In genomic region chr11:84264490-84264889, GRCm38 (mm10) we compare ENCODE assay signal across 10 mouse cellular contexts.
A peak's percentile ranks its signal among the peaks of the same experiment; 100 is the strongest.
DNase-seq lines count a peak whose midpoint lies in the region; ATAC-seq and TF ChIP-seq lines count a peak whose summit lies in the region.
"Had no signal": no experiment of that assay in that cellular context is flagged by ENCODE, and none has a peak within 500 bp of the region (broad histone marks: within the 10 kb centered on the region; RNA-seq: fewer than 3 reads in every experiment).

No protein-coding gene starts in this region.

- TF ChIP-seq POLR2A in heart, adult 2 months (IDR thresholded peaks at IDR 0.05; ENCODE audit: insufficient read depth, low read depth, low read length), result no peak

- TF ChIP-seq CTCF in heart, adult 2 months (IDR thresholded peaks at IDR 0.05), result peak; percentile 80
- TF ChIP-seq CTCF in liver, postnatal 0 days (IDR thresholded peaks at IDR 0.05; ENCODE audit: low read depth), result peak; percentile 61

- H3K9ac ChIP-seq in heart, adult 2 months (ENCODE audit: low read depth, low read length), result no peak overlapping the region
- H3K9ac ChIP-seq in liver, postnatal 0 days (replicated peaks), result no peak overlapping the region
- H3K9ac ChIP-seq in liver, embryonic 12.5 days, result no peak overlapping the region

- ATAC-seq in liver, postnatal 0 days, result no peak
- no peak for ATAC-seq in liver, embryonic 12.5 days
- 0 out of 2 replicates have a peak, but pooled peaks have one; percentile 37 for ATAC-seq in megakaryocyte progenitor cell, adult 5-6 weeks (replicated peaks; ENCODE audit: poor library complexity)
- no peak for ATAC-seq in megakaryocyte-erythroid progenitor cell, adult 5-6 weeks (replicated peaks; ENCODE audit: low FRiP score, low TSS enrichment, poor library complexity, severe bottlenecking)
- ATAC-seq: inflammation-experienced regulatory T-cells, adult 6 months had no signal

- no peaks in the 10 kb centered on the region for H3K9me3 ChIP-seq in liver, postnatal 0 days (ENCODE audit: low read length)
- H3K9me3 ChIP-seq in liver, embryonic 12.5 days (replicated peaks), result no peaks in the 10 kb centered on the region
- 0 out of 2 replicates have a peak, but pooled peaks cover 2% of the 10 kb centered on the region for H3K9me3 ChIP-seq in hindbrain, embryonic 10.5 days

- no peak for DNase-seq in heart, adult 2 months
- no peak for DNase-seq in heart, adult 11 months
- no peak for DNase-seq in liver, postnatal 0 days
- peak; percentile 68 for DNase-seq in NIH3T3 (ENCODE audit: low read depth)
- no peak for DNase-seq in hindbrain, embryonic 10.5 days (ENCODE audit: low spot score)
- DNase-seq: thymus, adult 2 months had no signal

- intact Hi-C loops in heart, adult 2 months (cut with DNase I), result loop anchor here (5.0 kb wide), 1 partner anchor 533 kb away; no protein-coding TSS in a partner anchor

- H3K27me3 ChIP-seq in heart, adult 2 months (ENCODE audit: control insufficient read depth, insufficient read depth, low read length), result no peaks in the 10 kb centered on the region
- H3K27me3 ChIP-seq in liver, postnatal 0 days (ENCODE audit: insufficient read depth, low read length), result no peaks in the 10 kb centered on the region
- no peaks in the 10 kb centered on the region for H3K27me3 ChIP-seq in liver, embryonic 12.5 days (replicated peaks)
- H3K27me3 ChIP-seq in hindbrain, embryonic 10.5 days (ENCODE audit: insufficient read depth, poor library complexity, severe bottlenecking), result no peaks in the 10 kb centered on the region

- no peak for TF ChIP-seq EP300 in heart, adult 2 months (IDR thresholded peaks at IDR 0.05; ENCODE audit: insufficient read depth, low read depth, low read length)
- no peak for TF ChIP-seq EP300 in liver, postnatal 0 days (IDR thresholded peaks at IDR 0.05; ENCODE audit: low read depth)

- H3K27ac ChIP-seq in heart, adult 2 months, result no peak overlapping the region
- no peak overlapping the region for H3K27ac ChIP-seq in liver, postnatal 0 days (ENCODE audit: low read depth)
- no peak overlapping the region for H3K27ac ChIP-seq in liver, embryonic 12.5 days
- no peak overlapping the region for H3K27ac ChIP-seq in hindbrain, embryonic 10.5 days

- H3K79me2 ChIP-seq in heart, adult 2 months (replicated peaks; ENCODE audit: control insufficient read depth, insufficient read depth, low read length), result no peaks in the 10 kb centered on the region

- WGBS in heart, adult 2 months, result 56% methylated on average over 3 of the region's 3 CpGs
- WGBS in liver, postnatal 0 days (ENCODE audit: insufficient replicate concordance), result 58% methylated on average over 3 of the region's 3 CpGs
- whole genome bisulfite sequencing in liver, embryonic 12.5 days (ENCODE audit: insufficient replicate concordance), result 71% methylated on average over 3 of the region's 3 CpGs
- 79% methylated on average over 3 of the region's 3 CpGs for WGBS in hindbrain, embryonic 10.5 days

- no peaks in the 10 kb centered on the region for H3K36me3 ChIP-seq in heart, adult 2 months (ENCODE audit: control insufficient read depth, insufficient read depth, low read length)
- peaks cover 53% of the 10 kb centered on the region for H3K36me3 ChIP-seq in liver, postnatal 0 days (replicated peaks; ENCODE audit: insufficient read depth, low read length)
- peaks cover 84% of the 10 kb centered on the region for H3K36me3 ChIP-seq in liver, embryonic 12.5 days
- H3K36me3 ChIP-seq in hindbrain, embryonic 10.5 days, result peaks cover 96% of the 10 kb centered on the region

- no peak overlapping the region for H3K4me2 ChIP-seq in liver, postnatal 0 days (ENCODE audit: low read depth, low read length)
- H3K4me2 ChIP-seq in liver, embryonic 12.5 days, result no peak overlapping the region

- no peaks in the 10 kb centered on the region for H3K4me1 ChIP-seq in heart, adult 2 months (ENCODE audit: control insufficient read depth, insufficient read depth, low read length)
- H3K4me1 ChIP-seq in liver, postnatal 0 days (ENCODE audit: insufficient read depth), result no peaks in the 10 kb centered on the region
- no peaks in the 10 kb centered on the region for H3K4me1 ChIP-seq in liver, embryonic 12.5 days
- no peaks in the 10 kb centered on the region for H3K4me1 ChIP-seq in hindbrain, embryonic 10.5 days (replicated peaks)

- H3K4me3 ChIP-seq in heart, adult 2 months, result no peak overlapping the region
- H3K4me3 ChIP-seq in liver, postnatal 0 days (ENCODE audit: low read depth, low read length), result no peak overlapping the region
- H3K4me3 ChIP-seq in liver, embryonic 12.5 days, result no peak overlapping the region
- H3K4me3 ChIP-seq in hindbrain, embryonic 10.5 days, result no peak overlapping the region
